Mouse (Mus musculus) liver, postnatal 0 days (tissue): ENCODE measurements at regions not wholly inside any gene's neighbourhood (a gene's known extent, or its start where the extent isn't known, plus 50 kb on each side); places are given as distances from the start of the nearest gene placed in this dataset.

Experiments
- CTCF ChIP-seq: sonication (generic); IDR thresholded peaks from 2 replicates; pipeline ENCODE4 v1.5.1; 2016; ENCODE audit warnings: antibody characterized with exemption, low read depth
- EP300 ChIP-seq: IDR thresholded peaks from 2 replicates; pipeline ENCODE4 v1.6.1; 2016; ENCODE audit warnings: antibody characterized with exemption, low read depth, mild to moderate bottlenecking

GRCm38 (mm10) chr17:52077951-52078350 lies 244.9 kb upstream of the Satb1 start:
- TF ChIP-seq CTCF (no peak), EP300 (no peak)
